Mouse (Mus musculus): Measurements from ENCODE around the gene Dph1.

The Dph1 gene

GRCm38 (mm10) chr11:75190905-75191441 lies at the start of gene Dph1:
Dph1 (minus strand) TSS chr11:75191241.
- no peak for DNase-seq

- DNase-seq = no peak
These were observed 49.3 kb upstream of the Dph1 start for GRCm38 (mm10) chr11:75240158-75240934.

- peak; percentile 49 for DNase-seq
These were observed 43.7 kb upstream of the Dph1 start for GRCm38 (mm10) chr11:75234745-75235144.

DNA sequence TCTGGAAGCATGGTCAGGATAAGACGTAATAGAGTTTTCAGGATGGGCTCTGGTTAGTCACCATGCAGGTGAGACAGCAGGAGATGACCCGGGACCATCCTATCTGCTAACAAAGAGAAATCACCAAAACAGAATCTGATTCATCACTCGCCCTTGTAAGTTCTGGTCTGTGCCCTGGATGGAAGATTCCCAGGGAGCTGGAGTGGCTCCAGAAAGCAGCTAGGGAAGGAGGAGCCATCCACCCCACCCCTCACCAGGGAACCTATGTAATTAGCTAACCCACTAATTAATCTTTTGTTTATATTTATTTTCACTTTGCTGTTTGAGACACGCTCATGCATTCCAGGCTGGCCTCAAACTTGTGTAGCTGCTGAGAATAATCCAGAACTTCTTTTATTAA lies 41.4 kb upstream of the Dph1 start:
- DNase-seq = no peak

GRCm38 (mm10) chr11:75231756-75232155 lies 40.7 kb upstream of the Dph1 start:
- peak; percentile 84 for DNase-seq

GRCm38 (mm10) chr11:75230272-75230760 lies 39.3 kb upstream of the Dph1 start:
- DNase-seq = no peak

DNA sequence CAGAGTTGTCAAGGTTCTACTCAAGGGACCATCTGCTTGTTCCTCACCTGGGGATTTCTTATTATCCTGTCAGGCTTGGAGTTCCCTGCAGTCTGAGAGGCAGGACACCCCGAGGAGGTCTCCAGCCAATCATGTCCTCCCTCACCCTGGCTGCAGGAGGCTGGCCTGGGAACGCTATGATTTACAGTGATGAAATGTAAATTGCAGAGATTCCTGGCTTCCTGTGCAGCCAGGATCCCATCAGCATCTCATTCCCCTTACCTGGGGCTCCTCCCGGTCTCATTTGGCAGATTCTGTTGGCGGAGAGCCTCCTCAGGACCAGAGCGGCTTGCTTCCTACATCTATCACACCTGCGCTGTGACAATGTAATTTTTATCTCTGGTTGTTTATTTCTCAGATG lies 38.2 kb upstream of the Dph1 start:
- DNase-seq = no peak

GRCm38 (mm10) chr11:75227632-75228031 lies 36.6 kb upstream of the Dph1 start:
- no peak for DNase-seq

GRCm38 (mm10) chr11:75224835-75225234 lies 33.8 kb upstream of the Dph1 start:
- no peak for DNase-seq

DNA sequence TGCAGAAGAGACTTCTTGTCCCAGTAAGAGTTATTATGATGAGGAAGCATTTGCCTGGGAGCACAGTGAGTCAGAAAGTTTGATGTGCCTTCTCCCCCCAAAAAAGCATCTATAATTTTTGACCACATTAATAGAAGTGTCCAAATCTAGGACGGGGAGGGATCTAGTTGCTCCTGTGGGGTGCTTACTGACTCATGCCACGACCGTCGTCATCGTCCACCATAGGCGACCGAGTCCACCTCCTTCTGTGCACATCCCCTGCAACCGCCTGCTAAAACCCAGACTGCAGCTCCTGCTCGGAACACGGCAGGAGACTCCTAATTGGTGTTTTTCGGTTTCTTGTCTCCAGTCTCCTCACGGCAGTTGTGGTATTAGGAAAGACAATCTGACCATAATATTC lies 33.0 kb upstream of the Dph1 start:
- DNase-seq = no peak

- DNase-seq = no peak
These were observed 29.6 kb upstream of the Dph1 start for GRCm38 (mm10) chr11:75220517-75221145.

- peak; percentile 71 for DNase-seq
These were observed 29.1 kb upstream of the Dph1 start for GRCm38 (mm10) chr11:75220115-75220514.

GRCm38 (mm10) chr11:75214081-75214950 lies 23.3 kb upstream of the Dph1 start:
- DNase-seq = peak; percentile 39

GRCm38 (mm10) chr11:75213372-75214080 lies 22.5 kb upstream of the Dph1 start:
- peak; percentile 92 for DNase-seq

GRCm38 (mm10) chr11:75212876-75213275 lies 21.8 kb upstream of the Dph1 start:
- peak; percentile 63 for DNase-seq

DNA sequence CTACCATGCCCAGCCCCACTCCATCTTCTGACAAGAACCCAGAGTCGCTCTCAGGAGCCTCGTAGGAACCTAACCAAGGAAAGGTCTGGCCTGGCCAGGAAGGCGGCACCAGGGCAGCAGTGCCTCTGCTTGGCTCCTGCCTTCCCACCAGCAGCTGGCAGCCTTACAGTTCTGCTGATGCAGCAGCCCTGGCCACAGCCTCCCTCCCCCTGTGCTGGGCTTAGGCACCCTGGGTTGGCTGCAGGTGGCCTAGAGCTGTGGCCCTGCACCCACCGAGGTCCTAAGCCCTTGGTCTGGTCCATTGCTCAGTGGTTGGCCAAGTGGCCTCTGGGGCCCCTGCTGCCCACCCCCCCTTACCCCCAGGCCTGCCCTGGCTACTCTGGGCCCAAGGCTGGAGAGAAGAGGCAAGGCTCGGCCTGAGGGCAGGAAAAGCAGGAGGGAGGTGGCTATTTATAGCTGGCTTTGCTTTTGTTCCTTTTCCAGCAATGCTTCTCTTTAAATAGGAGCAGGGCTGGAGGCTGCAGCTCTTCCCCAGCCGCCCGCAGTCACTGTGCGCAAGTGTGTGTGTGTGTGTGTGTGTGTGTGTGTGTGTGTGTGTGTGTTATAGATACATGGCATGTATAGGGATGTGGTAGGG lies 21.1 kb upstream of the Dph1 start:
- DNase-seq = peak; percentile 72

DNA sequence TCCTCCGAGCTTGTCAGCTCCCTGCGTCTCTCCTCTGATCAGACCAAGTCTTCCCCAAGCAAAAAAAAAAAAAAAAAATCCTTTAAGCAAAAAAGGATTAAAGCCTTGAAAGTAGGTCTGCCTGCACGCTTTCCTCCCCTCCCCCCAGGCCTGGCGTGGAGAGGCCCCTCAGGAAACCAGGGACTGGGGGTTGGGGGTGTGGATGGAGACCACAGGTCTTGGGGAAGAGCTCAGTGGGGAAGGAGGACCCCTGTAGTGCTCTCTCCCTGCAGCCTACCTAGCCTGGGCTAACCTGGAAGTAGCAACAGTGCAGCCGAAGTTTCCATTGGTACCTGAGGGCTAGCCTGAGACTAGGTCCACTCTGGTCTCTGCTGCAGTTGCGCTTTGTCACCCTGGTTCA lies 19.7 kb upstream of the Dph1 start:
- no peak for DNase-seq

- no peak for DNase-seq
These were observed 19.1 kb upstream of the Dph1 start for GRCm38 (mm10) chr11:75210093-75210492.

DNA sequence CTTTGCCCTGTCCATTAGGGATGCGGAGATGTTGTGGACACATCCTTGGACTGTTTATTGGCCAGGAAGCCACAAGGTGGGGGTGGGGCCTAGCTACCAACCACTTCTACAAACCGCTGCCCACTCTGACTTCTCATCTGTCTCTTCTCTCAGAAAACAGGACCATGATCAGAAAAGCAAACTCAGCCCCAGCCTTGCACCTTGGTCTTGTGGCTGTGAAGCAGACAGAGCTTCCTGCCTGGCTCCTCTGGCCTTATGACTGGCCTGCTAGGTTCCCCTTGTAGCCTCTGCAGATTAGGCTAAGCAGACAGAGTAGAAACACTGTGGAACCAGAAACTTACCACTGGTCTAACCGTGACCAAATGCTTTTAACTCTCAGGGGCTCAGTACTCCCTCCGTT lies 18.3 kb upstream of the Dph1 start:
- DNase-seq = no peak

DNA sequence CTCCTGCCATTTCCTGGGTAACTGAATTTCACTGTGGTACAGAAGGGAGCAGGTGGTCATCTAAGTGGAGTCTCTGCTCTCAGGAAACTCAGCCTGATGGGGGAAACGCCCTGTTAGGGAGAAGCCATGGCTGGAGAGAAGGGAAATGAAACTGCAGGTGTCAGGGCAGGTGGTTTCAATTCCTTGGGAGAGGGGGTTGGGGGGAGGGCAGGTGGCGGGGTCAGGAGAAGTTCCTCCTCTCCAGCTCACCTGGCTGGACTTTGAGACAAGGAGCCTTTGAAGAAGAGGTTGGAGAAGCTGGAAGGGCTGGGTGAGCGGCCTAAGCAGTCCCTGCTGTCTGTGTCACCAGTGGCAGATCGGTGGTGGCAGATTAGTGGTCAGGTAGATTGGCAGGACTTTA lies 15.3 kb upstream of the Dph1 start:
- no peak for DNase-seq

- DNase-seq = no peak
These were observed 13.4 kb upstream of the Dph1 start for GRCm38 (mm10) chr11:75204472-75204871.

- no peak for DNase-seq
These were observed 12.9 kb upstream of the Dph1 start for GRCm38 (mm10) chr11:75203926-75204325.
